Mouse (Mus musculus): ENCODE measurements around the gene Nudt10. TPM values are rescaled to one million over a fixed set of nuclear protein-coding genes. Genes with fewer than 3 reads are reported as not detected.
"Not testable (repeated sequence)": the region's sequence is repeated elsewhere in the genome, so short reads cannot be mapped to it uniquely, and the experiment has no call there.

Nudt10 gene
- polyA plus RNA-seq (2016; fragmentation: Nextera tagmentation; extraction: Ambion mirVana) = 17.3 and 21.9 TPM in 2 replicates

DNA sequence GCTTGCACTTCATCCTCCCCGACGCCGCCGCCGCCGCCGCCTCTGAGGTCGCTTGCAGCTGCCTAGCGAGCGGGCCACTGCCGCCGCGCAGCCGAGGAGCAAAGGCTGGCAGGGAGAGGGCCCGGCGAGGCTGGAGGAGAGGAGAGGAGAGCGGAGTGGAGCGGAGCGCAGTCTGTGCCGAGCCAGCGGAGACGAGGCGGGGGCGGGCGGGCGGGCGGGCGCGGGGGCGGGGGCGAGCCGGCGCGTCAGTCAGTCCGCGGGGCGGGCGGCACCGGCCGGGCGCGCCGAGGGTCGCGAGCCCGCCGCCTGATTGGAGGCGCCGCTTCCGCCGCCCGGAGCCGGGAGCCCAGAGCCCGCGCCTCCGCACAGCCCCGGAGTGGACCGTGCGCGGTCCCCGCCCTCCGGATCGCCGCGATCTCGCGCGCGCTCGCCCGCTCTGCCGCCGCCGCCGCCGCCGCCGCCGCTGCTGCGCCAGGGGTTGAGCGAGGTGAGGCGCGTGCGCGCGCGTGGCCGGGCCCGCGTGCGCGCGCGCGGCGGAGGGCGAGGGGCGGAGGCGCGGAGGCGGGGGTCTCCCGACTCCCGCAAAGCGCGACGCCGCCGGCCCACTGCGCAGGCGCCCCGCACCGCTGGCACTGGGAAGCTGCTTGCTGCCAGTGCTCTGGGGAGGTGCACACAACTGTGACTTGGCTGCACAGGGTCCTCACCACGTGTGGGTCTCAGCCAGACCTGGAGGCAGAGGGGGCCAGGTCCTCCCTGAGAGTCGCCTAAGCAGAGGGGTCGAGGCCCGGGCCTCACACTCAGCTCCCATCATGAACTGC lies at the start of gene Nudt10:
TSS of gene Nudt10 (minus strand) at position 193 of the 818 bp plus-strand sequence.
- DNase-seq (ENCODE audit: low spot score); H3K27me3 ChIP-seq (ENCODE audit: insufficient read depth, poor library complexity, severe bottlenecking); H3K36me3 ChIP-seq; H3K4me1 ChIP-seq (replicated peaks); H3K9me3 ChIP-seq: not testable (repeated sequence)
- H3K27ac ChIP-seq = peak within 1 kb of the TSS; percentile 69; the same call in 1 of the 2 replicates
- peak within 1 kb of the TSS; percentile 42 for H3K4me3 ChIP-seq
- WGBS = 18% methylated on average over 14 of the region's 116 CpGs

DNA sequence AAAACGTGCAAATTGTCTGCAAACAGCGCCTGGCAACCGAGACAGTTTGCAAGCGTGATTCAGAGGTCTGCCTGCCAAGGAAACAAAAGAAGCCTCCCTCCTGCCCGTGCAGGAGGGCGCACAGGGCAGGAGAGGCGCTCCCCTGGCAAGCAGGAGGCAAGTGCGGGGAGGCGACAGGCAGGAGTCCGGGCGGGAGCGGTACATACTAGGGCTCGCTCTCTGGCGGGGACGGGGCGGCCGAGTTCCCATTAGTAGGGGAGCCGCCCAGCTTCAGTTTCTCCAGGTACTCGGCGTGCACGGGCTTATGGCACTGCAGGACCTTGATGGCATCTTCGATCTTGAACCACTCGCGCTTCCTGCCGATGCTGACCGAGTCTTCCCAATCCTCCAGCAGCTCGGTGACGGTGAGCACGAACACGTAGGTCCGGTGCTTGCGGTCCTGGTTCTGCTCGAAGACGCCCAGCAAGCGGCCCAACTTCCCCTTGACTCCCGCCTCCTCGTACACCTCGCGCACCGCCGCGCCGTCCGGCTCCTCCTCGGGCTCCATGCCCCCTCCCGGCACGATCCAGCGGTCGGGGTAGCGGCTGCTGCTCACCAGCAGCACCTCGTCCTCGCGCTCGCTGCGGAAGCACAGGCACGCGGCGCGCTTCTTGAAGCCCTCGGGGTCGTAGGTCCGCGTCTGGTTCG lies 536 bp downstream of the Nudt10 start:
- peak; percentile 2 for DNase-seq (ENCODE audit: low spot score)
- not testable (repeated sequence) for H3K4me1 ChIP-seq (replicated peaks); H3K36me3 ChIP-seq; H3K27me3 ChIP-seq (ENCODE audit: insufficient read depth, poor library complexity, severe bottlenecking); H3K9me3 ChIP-seq
- Histone ChIP-seq H3K27ac (peak overlapping the region; percentile 69; the same call in 1 of the 2 replicates), H3K4me3 (peak overlapping the region; percentile 42)
- WGBS = 15% methylated on average over 20 of the region's 64 CpGs

DNA sequence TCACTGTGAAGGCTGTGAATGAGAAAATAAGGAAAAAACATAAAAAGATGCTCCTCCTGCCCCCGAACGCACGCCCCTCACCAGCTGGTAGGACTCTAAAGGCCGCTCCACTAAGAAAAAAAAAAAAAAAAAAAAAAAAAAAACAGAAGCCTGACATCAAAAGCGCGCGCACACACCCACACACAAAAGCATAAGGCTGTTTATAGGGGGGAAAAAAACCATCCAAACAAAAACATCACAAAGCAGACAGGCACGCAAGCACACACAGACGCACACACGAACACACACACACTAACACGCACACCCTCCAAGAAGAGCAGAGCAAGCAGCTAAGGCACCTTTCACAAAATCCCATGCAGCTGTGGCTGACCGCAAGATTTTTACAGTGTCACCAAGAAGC lies 1.1 kb downstream of the Nudt10 start:
- no peaks in the 10 kb centered on the region for H3K9me3 ChIP-seq
- DNase-seq (ENCODE audit: low spot score) = peak; percentile 2
- WGBS = 16% methylated on average over 12 of the region's 12 CpGs
- no peaks in the 10 kb centered on the region for H3K4me1 ChIP-seq (replicated peaks)
- H3K4me3 ChIP-seq = peak overlapping the region; percentile 42
- no peaks in the 10 kb centered on the region for H3K36me3 ChIP-seq
- no peak overlapping the region for H3K27ac ChIP-seq
- H3K27me3 ChIP-seq (ENCODE audit: insufficient read depth, poor library complexity, severe bottlenecking) = no peaks in the 10 kb centered on the region

Other genes with a start within 250 kb of the Nudt10 start
- 6.7 and 8.0 TPM in 2 replicates for gene Nudt11, start 125.6 kb downstream of the Nudt10 start, polyA plus RNA-seq (2016; fragmentation: Nextera tagmentation; extraction: Ambion mirVana)
- not detected in 2 replicates for gene AU022751, start 89.6 kb downstream of the Nudt10 start, polyA plus RNA-seq (2016; fragmentation: Nextera tagmentation; extraction: Ambion mirVana)
- gene Bmp15, start 147.7 kb upstream of the Nudt10 start, polyA plus RNA-seq (2016; fragmentation: Nextera tagmentation; extraction: Ambion mirVana) = 0.05 TPM in 1 of 2 replicates, not detected in the other
- gene Shroom4, start 226.8 kb upstream of the Nudt10 start, polyA plus RNA-seq (2016; fragmentation: Nextera tagmentation; extraction: Ambion mirVana) = 4.1 and 5.1 TPM in 2 replicates

All from hindbrain, embryonic 10.5 days (tissue).